Mouse (Mus musculus) CH12F3 (cell line): ENCODE data around the gene Pagr1a.

Source experiments
- in situ Hi-C: fragments of 300-500 bp; cut with MboI; formaldehyde crosslinking; loops from 2 replicates; pipeline ENCODE4 v1.14.3; 2020; ENCODE audit warnings: low sequenced_read_pairs

Pagr1a gene

GRCm38 (mm10) chr7:127021563-127022527 lies 4.7 kb upstream of the Pagr1a start:
- in situ Hi-C loops, result no loop called here

DNA sequence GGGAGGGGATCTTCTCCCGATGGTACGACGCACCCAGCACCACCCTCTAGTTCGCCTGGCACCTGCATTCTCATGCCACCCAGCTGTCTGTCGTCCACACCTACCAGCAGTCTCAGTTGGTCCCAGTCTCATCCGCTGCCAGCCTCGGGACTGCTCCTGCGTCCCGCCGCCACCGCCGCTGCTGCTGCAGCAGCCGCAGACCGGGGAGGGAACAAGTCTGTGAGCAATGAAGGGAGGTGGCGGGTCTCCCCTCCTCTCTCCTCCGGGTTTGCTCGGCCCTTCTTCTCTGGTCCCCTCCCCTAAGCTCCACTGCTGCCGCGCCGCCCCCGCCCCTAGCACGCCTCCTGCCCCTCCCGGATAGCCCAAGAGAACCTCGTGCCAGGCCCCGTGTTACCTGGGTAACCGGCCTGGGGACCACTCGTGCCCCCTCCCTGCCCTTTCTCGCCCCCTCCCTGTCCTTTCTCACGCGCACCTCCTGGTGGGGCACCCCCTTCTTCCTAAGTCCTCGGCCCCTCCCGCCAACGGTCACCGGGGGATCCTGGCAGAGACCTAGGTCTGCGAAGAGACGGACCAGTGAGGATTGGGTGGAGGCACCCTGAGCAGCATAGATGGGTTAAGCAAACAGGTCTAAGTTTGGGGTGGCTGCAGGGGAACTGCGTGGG lies 3.9 kb upstream of the Pagr1a start, which contains the start of the genes Gm42742 and Prrt2:
Gm42742 (minus strand) TSS at position 197 of the 662 bp plus-strand sequence.
Prrt2 (minus strand) TSS at position 311 of the 662 bp plus-strand sequence.
- in situ Hi-C loops, result no loop called here

GRCm38 (mm10) chr7:127020491-127020890 lies 3.3 kb upstream of the Pagr1a start:
- in situ Hi-C loops, result no loop called here

DNA sequence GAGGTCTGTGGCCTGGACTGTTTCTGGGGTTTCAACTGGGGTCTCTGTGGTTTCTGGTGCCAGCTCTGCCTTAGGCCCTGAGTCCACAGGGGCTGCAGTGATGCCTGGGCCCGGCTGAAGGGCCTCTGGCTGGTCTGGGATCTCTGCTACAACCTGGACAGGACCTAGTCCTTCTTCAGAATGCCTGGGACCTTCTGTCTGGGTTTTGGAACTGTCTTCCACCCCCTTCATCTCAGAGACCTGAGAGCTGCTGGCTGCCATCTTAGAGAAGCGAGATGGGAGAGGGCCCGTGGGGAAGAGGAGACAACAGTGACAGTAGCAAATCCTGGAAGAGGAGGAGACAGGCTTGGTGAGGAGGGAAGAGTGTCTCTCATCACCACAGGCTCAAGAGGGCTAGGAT lies 2.9 kb upstream of the Pagr1a start:
- in situ Hi-C loops, result no loop called here

DNA sequence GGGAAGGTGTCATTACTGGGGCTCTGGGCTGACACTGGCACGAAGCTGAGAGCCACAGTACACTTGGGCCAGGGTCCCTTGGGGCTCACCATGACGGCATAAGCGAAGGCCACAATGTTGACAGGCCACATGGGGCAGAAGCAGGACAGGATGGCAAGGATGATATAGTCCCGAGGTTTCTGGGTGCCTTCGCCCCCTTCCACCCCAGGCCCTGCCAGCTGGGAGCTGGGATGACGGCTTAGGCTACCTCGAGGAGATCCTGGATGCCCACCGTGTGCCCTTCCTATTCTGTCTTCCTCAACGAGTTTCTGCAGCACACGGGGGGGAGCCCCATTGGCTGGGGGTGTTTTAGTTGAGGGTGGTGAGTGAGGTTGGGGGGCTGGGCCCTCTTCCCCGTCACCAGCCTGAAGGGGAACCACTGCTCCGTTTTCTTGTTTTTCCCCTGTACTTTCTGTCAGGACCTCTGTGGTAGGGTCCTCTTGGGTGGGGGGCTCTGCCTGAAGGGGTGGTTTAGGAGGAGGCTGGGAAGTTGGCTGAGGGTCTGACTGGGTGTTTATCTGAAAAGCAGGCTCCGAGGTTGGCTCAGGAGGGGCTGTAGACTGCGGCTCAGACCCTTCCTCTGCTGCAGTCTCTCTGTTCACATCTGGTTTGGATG lies 2.3 kb upstream of the Pagr1a start:
- in situ Hi-C loops, result no loop called here

GRCm38 (mm10) chr7:127018416-127019305 lies 1.5 kb upstream of the Pagr1a start:
- in situ Hi-C loops, result no loop called here

- in situ Hi-C loops, result no loop called here
These were observed 796 bp upstream of the Pagr1a start for GRCm38 (mm10) chr7:127017950-127018345.

GRCm38 (mm10) chr7:127016486-127016938 lies 640 bp downstream of the Pagr1a start:
- in situ Hi-C loops, result no loop called here

DNA sequence TGATC lies 869 bp downstream of the Pagr1a start, which contains the start of gene Pagr1b:
Pagr1b (minus strand) TSS at position 4 of the 5 bp plus-strand sequence.
- in situ Hi-C loops, result no loop called here

DNA sequence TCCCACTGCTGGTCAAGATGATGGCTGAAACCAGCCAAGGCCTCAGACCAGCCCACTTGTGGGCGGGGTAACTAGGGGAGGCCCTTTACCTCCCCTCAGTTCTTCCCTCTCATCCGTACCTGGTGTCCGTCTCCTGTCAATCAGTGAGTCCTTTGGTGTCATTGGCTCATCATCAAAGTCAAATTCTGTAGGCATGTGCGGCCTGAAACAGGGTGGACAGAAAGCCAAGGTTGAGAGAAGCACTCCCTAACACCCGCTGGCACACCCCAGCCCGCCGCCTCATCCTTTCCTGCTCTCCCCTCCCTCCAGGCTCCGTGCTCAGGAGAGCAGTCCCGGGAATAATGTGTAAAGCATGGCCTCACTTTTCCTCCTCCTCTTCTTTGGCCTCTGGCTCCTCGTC lies 1.1 kb downstream of the Pagr1a start:
- in situ Hi-C loops, result no loop called here

DNA sequence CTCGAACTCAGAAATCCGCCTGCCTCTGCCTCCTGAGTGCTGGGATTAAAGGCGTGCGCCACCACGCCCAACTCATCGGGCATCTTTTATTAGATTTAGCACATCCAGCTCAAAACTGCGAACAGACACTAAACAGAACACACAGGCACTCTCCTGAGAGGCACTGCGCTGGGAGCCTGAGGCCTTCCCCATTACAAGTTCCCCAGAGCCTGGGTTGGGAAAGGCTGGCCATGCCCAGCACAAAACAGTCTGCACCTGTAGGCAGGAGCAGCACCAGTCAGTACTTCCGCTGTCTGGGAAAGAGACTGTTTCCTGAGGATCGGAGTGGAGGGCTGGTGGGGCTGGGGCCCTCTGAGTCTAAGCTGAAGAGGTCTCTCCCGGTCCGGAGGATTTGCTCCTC lies 2.2 kb downstream of the Pagr1a start:
- in situ Hi-C loops, result no loop called here

DNA sequence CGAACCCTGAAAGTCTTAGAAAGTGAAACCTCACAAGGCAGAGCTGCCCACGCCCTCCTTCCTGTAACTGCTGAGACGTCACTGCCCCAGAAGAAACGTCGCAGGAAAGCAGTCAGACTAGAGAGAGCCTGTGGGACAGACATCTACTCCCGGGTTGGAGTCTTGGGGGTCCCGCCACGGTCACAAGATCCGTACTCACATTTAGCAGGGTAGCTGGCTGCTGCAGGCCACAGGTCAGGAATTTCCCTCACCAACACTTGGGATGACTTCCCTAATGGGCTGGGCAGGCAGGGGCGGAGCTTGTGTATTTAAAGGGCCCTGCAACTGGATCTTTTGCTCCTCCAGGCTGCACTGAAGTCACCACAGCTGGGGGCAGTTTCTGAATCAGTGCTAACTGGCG lies 2.8 kb downstream of the Pagr1a start, which contains the start of gene Mvp:
Mvp (minus strand) TSS at position 302 of the 400 bp plus-strand sequence.
- in situ Hi-C loops, result no loop called here

DNA sequence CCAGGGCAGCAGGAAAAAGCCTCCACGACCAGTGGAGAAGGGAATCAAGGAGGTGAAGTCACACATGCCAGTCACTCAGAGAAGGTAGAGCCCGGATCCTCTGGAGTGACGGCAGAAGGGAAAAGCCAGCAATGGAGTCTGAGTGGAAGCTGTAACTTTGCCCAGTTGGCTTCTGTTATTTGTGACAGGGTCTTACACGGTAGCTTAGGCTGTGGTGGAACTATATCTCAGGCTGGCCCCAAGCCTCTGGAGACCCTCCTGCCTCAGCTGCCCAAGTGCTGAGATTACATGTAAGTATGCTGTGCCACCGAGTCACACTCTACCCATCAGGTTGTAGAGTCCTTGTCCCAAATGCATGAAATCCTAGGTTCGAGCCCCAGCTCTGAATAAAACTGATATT lies 3.8 kb downstream of the Pagr1a start:
- in situ Hi-C loops, result no loop called here

DNA sequence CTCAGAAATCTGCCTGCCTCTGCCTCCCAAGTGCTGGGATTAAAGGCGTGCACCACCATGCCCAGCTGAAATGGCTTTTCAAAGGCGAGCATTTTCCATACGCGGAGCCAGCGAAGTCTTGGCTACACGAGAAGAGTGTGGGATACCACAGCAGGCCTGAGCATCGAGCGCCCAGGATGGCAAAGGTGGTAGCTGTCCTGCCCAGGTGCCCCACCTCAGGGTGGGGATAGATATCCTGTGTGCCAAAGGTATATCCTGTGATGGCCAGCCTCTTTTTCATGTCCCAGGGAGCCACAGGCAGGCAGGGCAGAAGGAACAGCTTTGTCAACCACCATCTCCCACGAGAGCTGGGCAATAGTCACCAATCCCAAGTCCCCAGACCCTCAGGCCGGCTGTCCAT lies 4.3 kb downstream of the Pagr1a start:
- in situ Hi-C loops, result no loop called here

DNA sequence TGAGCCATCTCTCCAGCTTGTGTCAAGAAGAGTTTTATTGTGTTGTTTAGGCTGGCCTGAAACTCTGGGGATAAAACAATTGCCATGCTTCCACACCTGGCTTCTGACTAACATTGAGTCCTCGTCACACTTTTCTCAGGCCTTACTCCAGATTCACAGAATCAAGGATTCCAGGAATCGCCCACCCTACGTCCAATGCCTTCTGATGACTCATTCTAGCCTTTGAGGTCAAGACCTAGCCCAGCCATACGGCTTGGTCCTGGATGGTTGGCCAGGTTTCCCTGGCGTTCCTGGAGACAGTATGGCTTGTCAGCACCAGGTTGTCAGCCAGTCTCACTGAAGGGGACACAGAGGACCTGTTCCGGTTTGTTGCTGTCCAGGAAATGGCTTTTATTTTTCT lies 4.8 kb downstream of the Pagr1a start:
- in situ Hi-C loops, result no loop called here

DNA sequence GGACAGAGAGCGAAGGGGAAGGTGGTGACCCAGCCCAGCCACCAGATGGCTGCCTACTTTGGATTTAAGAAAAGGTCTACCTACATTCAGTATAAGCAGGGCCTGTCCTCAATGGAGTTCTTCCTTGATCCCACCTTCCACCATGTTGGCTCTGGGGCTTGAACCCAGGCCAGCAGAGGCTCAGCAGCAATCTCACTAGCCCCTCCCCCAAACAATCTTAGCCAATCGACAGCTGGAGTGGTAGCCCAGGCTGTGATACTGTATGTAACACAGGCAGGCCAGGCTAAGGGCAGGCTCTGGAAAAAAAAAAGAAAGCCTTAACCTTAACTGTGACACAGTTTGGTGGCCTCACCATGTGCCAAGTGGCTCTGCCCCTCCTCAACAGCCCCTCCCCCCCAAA lies 5.4 kb downstream of the Pagr1a start:
- in situ Hi-C loops, result no loop called here

DNA sequence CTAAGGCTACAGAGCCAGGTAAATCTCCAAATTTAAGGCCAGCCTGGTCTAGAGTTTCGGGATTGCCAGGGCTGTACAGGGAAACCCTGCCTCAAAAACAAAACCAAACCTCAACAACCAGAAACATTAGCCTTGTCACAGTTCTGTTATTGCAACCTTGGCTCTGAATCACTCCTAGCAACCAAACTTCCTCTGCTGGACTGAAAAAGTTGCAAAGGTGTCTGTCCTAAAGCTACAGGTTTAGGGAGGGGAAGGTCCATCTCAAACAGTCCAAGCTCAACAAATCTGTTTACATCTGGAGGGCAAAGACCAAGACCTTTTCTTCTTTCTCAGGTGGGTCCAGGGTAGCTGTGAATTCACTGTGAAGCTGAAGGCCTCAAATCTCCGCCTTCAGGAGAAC lies 6.1 kb downstream of the Pagr1a start:
- in situ Hi-C loops, result no loop called here

DNA sequence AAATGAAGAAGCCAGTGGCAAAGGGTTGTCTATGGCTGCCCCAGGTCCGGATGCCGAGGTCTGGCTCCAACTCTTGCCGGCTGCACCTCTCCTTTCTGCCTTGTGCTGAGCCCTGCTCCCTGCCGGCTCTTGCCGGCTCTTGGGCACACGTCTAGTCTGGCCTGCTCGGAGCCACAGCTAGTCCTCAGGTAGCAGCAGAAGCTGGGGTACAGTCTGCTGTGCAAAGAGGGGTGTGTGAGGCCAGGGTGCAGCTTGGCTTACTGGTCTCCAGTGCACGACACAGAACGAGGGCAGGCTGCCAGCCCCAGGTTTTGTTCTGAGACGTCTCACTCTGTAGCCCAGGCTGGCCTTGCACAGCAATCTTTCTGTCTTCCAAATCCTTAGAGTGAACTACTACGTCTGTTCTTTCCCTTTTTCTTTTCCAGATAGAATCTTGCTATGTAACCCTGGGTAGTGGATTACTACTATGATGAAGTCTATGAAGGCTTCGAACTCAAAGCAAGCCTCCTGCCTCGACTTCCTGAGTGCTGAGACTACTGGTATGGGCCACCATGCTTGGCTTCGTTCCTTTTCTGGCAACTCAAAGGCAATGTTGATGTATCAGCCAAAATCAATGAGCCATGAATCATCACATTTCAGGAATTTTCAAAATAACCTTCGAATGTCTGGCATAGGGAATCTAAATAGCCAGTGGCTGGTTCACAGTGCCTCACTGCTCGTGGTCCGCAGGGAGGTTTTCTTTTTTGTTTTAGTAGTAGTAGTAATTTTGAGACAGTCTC lies 7.7 kb downstream of the Pagr1a start:
- in situ Hi-C loops, result no loop called here

DNA sequence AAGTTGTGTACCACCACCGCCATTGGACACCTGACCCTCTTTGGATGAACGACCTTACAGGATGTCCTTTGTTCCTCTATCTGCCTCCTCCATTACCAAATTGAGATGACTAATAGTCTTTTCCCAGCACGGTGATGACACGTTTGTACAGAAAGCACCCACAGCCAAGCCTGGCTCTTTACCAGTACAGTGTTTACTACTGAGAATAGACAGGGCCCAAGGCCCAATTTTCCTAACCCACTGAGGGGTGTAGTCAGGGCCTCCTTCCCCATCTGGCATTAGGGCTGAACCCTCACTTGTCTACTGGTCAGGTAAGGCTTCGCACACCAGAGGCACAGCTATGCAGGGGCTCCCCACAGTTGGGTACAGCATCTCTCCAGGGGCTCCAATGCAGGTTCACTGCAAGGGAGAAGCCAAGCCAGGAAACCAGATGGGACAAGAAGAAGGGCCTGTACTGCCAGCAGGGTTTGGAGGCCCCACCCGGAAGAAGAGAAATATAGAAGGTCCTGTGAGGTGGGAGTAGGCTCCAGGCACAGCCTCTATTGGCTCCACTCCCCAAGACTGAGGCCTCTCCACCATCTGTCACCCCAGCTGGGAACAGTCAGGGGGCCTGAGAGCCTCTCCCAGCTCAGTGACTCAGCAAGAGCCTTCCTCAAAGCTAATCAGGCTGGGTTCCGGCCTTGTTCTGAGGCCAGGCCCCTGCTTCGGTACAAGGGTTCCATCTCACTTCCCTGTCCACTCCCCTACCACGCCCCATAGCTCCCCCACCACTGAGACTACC lies 8.7 kb downstream of the Pagr1a start:
- in situ Hi-C loops, result no loop called here
